Mouse (Mus musculus): ENCODE results near the gene Inpp5k.

Inpp5k gene

DNA sequence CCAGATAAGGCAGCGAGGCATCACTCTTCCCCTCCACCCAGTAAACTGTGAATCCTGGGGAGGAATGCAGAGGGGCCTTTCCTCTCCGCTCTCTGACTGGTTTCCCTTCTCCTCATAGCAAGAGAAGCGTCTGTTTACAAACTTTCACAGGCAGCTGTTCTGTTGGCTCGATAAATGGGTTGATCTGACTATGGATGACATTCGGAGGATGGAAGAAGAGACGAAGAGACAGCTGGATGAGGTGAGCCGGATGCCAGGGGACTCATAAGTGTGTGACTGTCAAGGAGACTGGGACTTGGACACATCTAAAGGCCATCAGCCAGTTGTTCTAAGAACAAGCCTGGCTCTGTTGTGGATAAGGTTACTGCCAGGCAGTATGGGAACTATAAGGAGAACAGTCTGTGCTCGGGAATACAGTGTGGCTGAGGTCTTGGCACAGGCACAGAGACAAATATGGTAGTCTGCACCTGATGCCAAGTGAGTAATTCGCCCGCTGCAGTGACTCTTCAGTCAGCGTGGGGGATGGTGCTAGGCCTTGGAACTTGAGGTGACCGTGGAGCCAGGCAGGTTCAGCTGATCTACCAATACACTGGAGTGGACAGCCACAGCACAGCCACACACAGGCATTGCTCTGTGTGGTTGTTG lies 10.5 kb upstream of the Inpp5k start:
- in situ Hi-C loops (cut with MseI, MboI): no loop called here

DNA sequence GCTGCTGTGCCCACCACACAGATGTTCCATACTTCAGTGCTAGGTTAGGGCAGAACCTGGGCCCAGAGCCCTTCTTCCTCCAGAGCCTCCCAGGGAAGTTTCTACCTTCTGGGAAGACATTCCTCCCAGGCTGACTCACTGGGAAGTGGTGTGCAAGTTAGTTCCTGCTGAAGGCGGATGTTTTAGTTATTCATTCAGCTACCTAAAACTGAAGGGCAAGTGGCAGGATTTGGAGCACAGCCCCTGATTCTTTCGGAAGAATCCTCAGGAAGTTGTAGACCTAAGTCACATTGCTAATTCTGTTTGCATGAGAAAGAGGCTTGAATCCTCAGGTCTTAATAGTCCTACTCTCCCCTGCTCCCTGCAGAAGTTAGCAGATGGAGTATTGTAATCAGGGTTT lies 9.4 kb upstream of the Inpp5k start:
- in situ Hi-C loops (cut with MseI, MboI): no loop called here

DNA sequence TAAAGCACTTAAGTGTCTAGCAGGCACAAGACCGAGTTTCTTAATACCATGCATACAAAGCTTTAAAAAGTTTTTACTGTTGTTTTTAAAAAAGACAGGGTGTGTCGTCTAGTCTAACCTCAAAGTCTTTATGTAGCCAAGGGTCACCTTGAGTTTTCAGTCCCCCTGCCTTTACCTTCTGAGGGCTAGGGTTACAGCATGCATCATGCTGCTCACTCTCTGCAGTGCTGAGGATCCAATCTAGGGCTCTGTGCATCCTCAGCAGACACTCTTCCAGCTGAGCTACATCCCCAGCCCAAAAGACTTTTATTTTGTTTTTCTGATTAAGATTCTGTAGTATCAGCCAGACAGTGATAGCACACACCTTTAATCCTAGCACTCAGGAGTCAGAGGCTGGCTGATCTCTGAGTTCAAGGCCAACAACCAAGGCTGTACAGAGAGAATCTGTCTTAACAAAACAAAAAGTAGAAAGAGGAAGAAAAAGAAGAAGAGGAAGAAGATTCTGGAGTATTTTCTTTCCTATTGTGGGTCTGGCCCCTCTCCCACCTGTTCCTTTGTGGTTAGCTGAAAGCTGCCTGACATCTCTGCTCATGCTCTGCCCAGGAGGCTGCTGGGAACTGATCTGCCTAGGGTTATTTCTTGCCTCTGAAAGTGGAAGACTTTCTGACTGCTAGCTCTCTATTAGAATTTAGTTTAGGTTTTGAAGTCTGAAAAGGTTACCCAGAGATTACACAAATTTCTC lies 8.0 kb upstream of the Inpp5k start:
- in situ Hi-C loops (cut with MseI, MboI): no loop called here

DNA sequence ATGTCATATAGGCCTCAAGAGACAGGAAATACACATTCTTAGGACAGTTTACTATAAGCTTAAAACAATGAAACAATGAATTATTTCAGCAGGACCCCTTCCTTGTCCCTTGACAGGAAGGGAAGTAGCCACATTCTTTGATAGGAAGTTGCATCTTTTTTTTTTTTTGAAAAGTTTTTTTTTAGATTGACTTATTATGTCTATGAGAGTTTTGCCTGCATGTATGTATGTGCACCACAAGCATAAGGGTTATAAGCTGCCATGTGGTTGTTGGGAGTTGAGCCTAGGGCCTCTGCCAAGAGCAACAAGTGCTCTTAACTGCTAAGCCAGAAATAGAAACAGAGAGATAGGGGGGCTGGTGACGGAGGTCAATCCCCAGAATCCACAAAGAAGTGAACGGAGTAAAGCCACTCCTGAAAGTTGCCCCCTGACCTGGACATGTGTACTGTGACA lies 6.7 kb upstream of the Inpp5k start:
- in situ Hi-C loops (cut with MseI, MboI): no loop called here

DNA sequence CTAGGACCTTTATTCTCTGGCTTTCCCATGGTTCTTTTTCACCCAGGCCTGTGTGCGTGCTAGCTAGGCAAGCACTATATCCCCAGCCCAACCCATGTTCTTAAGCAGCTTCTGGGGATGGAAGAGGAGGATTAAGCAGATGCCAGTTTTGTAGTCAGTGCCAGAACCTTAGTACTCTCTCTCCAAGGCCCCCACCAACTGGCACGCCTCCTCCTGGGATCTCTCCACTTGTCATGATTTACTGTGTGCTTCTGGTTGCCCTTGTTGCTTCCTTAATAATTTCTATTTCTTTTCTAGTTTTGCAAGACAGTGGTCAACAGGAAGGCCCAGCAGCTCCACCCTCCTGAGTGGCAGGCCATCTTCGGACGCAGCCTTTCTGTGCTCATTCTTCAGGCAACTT lies 5.0 kb upstream of the Inpp5k start:
- in situ Hi-C loops (cut with MseI, MboI): no loop called here

DNA sequence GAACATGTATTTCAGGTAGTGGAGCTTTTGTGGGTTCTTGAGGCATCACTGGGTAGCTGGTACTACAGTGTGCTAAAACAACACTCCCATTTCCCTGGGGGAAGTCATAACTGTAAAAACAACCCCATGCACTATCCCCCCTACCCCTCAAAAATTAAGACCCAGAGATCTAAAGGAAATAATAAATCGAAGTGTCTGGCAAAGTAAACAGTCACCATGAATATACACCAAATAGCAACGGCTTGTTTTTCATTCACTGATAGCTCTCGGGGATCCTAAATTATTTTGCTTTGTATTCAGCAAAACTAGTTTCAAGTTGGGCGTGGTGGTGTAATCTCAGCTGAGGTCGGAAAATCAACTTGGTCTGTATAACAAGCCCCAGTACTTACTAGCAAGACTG lies 690 bp upstream of the Inpp5k start:
- in situ Hi-C loops (cut with MseI, MboI): no loop called here

DNA sequence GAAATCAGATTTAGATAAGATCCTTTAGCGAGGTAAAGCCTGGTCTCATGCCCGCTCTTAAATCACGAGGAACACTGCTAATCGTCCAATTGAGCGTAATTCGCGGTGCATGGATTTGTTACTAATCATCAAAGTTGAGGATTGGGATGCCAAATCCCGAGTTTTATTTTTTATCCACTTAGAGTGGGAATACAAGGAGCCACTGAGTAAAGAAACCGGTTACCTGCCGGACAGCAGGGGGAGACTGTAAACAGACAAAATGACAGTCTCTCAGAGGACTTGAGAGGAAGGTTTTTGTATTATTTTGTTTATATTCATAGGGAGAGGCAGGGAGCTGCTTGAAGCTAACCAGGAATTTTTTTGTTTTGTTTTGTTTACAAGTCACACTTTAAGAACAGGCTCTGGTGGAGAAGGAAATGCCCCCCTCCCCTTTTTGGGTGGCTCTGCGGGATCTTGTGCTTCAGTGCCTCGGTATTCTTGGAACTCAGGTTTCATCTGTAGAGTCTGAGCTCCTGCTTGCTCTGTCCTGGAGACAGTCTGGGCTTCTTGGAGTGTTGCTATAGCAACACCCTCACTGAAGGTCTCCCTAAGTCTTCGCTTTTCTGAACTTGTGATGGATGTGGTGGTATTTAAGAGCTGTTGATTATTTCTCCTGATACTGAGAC lies 905 bp downstream of the Inpp5k start:
- in situ Hi-C loops (cut with MseI, MboI): no loop called here

DNA sequence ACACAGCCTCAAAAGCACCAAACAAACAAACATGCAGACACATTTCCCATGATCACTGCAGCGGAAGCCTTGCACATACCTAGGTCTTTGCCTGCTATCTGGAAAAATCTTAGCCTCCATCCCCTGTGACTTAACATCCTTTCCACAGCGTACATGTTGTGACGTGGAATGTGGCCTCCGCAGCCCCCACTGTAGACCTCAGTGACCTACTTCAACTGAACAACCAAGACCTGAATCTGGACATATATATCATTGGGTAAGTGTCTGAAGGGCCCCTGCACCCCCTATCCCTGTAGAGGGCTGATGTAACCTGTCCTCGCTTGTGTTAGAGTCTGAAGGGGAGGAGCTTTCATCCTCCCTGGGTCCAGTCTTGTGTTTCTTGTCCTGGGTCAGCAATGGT lies 2.1 kb downstream of the Inpp5k start:
- in situ Hi-C loops (cut with MseI, MboI): no loop called here

DNA sequence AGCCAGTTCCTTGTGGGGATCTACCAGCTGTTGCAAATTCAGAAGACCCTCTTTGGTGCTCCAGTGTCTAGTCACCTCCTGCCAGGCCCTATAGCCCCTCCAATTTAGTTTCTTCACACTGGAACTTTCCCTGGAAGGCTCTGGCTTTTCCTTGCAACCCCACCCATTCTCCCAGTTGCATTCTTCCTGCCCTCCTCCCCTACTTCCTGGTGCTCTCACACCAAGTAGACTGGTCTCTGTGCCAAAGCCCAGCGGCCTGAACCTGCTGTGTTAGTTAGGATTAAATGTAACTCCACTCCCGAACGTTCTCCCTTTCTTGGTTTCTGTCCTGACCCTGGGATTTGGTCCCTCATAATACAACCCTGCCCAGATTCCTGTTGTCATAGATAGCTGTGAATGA lies 4.0 kb downstream of the Inpp5k start:
- in situ Hi-C loops (cut with MseI, MboI): no loop called here

DNA sequence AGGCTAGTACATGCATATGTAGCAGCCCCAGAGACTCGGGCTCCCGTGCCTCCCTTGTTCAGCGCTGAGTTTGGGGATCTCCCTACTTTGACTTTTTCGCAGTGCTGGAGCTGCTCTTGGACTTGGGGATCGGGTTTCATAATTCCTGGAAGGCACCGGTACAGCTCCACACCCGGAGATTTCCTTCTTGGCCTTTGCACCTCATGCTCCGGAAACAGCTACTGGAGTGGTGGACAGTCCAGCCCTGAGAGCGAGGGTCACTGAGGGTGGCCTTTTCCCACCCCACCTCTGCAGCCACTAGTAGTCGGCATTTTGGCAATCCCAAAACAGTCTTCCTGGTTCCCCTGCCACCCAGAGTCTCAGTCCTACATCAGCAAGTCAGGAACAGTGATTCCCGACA lies 4.5 kb downstream of the Inpp5k start:
- in situ Hi-C loops (cut with MseI, MboI): no loop called here

DNA sequence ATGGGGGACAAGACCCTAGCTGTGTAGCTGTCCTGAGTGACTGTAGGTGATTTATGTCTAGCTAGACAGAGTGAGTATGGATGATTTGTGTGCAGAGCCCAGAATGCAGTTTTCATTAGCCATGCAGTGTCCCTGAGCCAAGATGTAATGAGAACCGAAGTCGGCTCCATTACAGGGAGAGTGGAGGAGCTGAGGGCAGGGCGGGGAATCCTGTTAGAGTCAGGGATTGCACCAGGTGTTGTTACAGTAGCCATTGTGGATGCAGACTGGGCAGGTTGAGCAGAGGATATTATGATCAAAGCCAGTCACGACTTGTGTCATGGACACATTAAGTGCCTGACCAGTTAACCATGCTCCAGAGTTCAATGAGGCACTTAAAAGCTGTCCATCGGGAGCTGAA lies 12.5 kb downstream of the Inpp5k start:
- in situ Hi-C loops (cut with MseI, MboI): no loop called here

DNA sequence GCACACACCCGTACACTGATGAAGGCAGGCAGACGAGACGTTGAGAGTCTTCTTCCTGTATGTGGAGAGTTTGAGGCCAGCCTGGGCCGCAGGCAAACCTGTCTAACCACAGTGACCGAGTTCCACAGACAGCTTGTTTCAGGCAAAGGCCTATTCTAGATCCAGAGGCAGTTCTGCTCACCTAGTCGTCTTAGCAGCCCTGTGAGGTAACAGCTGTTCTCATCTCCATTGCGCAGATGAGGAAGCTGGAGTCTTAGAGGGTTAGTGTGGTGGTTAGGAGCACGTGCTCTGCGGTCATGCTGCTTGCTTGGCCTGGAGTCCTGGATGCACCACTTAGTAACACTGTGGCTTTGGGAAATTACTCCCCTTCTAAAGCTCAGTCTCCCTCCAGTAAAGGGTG lies 13.9 kb downstream of the Inpp5k start:
- in situ Hi-C loops (cut with MseI, MboI): no loop called here

DNA sequence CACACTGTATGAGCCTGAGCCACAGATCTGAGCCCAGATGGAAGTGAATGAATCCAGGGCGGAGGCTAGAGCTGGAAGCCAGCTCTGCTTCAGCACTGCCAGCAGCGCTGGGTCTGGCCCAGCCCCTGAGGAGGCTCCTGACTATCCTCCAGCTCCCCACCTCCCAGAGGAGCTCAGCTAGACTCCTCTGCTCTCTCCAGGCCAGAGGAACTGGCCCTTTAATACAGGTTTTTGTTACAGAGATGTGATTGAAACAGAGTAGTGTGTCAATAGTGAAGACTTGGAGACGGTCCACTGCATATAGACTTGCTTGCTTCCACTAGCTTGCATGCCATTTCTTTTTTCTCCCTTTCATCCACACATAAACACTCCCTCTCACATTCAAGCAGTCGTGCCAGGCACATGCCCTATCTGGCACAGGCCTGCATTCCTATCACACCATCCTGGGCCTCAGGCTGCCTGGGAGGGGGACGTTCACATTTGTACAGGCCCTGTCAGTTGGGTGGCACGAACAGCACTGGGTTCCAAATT lies 17.0 kb downstream of the Inpp5k start:
- in situ Hi-C loops (cut with MseI, MboI): no loop called here

DNA sequence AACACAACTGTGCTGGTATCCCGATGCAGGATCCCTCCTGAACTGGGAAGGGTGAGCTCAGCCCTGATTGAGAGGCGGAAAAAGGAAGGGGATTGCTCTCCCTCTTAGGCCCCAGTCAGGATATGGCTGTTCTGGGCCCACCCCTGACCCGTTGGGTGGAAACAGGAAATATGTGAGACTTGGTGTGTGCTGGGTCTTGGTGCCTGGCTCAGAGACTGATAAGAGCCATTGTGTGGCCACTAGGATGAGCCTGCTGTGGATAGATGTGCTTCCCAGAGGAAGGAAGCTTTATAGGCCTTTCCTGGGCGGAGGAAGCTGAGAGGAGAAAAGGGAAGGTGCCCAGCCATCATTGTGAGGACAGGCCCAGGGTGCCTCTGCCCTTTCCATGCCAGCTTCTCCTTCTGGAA lies 18.4 kb downstream of the Inpp5k start:
- in situ Hi-C loops (cut with MseI, MboI): no loop called here

DNA sequence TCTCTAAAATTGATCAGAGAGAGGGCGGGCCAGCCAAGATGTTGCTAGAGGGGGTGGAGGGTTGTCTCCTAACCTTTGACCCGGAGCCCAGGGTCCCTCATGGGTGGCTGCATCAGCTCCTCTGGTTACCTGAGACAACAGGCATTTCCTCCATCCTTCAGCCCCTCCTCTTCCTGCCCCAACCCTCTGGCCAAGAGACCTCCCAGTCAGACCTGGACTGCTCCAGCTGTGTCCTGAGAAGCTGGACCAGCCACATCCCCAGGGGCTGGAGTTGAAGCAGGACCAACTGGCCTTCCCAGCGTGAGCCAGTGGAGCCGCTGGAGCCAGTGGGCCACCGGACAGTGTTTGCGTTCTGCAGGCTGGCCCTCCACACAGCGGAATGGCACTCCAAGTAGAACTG lies 19.5 kb downstream of the Inpp5k start, which contains the start of gene Myo1c:
Gene Myo1c, plus strand, starts transcription at position 194 of the 400 bp plus-strand sequence.
- in situ Hi-C loops (cut with MseI, MboI): no loop called here

DNA sequence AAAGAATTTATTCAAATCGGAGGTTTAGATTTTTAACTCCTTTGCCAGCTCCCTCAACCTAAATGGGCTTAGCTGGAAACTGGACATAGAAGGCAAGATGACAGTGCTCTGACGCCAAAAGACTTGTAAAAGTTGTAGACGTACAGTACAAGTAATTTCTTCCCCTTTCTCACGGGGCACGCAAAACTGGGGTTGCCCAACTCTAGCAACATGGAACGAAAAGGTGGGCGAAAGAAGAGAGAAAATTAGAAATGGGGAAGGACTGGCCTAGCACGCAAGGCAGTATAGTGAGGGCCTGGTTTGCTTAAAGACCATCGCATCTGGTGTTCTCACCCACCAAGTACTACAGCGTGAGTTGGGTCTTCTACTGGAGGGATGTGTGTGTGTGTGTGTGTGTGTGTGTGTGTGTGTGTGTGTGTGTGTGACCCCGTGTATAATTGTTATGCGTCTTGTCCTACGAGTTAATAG lies 20.2 kb downstream of the Inpp5k start:
- in situ Hi-C loops (cut with MseI, MboI): no loop called here

DNA sequence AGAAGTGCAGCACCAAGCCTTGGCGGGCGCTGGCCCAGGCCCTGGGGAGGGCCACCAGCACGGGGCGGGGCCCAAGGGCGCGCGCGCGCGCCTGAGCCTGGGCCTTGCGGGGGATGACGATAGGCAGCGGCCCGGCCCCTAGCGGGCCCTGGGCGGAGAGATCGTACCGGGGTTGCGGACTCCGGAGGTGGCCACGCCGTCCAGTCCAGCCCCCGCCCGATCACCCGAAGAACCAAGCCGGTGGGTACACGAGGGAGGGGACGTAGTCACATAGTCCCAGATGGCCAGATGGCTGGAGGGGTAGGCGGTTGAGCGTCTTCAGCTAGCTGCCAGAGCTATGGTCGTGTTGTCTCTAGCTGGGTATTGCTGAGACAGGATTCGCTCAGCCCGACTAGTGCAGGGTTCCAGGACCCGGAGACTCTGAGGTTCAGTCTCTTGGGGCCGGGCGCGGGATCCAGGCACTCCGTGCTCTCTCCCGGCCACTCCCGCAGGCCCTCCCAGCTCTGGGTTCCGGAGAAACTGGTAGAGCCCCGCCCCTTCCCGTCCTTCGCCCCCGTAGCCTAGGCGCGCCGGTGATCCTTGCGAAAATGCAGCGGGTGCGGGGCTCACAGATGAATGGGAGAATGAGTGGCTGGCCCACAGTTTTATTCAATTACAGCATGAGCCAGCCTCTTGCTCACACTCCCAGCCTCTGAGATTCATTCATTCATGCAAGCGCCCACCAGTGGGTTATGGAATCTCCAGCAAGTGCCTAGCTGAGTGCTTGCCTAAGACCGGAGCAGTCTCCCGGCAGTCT lies 20.8 kb downstream of the Inpp5k start:
- in situ Hi-C loops (cut with MseI, MboI): no loop called here

DNA sequence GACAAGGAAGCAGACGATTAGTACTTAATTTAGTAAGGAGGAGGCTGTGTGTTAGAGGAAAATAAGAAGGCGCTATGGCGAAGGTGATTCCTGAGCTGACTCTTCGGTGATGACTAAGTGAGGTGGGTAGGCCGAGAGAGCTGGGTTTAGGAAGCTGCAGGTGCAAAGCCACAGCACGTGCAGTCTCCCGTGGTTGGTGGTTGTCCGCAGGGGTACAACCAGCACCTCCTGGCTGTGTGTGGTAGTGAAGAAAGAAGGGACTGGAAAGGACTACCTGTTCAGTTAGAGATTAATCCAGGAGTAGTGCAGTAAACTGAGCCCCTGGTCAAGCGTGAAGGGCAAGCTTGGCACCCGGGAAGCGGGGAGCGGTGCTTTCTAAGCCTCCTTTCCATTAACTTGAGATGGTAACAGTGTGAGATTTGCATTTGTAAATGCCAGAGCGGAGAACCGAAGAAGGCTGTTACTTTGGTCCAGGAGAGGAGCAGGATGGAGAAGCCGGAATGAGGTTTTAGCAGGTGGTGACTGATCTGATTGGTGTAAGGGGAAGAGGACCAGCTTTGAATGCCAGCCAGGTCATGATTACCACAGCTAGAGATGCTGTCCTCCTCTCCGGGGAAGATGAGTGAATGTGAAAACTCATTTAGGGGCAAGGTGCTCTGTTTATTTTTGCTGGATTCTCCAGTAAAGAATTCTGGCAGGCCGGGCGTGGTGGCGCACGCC lies 21.6 kb downstream of the Inpp5k start:
- in situ Hi-C loops (cut with MseI, MboI): no loop called here

DNA sequence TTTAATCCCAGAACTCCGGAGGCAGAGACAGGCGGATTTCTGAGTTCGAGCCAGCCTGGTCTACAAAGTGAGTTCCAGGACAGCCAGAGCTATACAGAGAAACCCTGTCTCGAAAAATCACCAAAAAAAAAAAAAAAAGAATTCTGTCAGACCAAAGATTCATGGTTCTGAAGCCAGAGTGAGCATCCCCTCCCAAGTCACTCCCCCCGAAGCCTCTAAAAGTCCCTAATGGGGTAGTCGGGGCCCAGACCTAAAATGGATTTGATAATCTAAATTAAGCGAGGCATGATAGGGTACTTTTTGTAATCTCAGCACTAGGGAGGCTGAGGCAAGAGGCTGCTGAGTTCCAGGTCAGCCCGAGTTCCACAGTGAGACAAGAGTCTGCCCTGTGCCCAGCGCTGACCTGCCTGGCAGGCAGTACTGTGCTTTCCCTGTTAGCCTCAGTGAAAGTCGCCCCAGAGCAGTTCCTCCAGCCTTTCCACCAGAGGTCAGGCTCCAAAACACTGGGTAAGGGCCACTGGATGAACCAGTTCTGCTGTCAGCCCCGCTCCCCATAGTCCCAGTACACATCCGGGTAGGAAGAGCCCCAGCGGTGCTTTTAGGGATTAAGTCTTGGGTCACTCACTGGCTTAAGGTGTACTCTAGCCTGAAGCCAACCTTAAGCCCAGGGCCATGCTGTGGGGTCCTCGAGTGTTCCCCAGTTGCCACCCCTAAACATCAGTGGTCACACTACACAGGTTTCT lies 22.3 kb downstream of the Inpp5k start:
- in situ Hi-C loops (cut with MseI, MboI): no loop called here

DNA sequence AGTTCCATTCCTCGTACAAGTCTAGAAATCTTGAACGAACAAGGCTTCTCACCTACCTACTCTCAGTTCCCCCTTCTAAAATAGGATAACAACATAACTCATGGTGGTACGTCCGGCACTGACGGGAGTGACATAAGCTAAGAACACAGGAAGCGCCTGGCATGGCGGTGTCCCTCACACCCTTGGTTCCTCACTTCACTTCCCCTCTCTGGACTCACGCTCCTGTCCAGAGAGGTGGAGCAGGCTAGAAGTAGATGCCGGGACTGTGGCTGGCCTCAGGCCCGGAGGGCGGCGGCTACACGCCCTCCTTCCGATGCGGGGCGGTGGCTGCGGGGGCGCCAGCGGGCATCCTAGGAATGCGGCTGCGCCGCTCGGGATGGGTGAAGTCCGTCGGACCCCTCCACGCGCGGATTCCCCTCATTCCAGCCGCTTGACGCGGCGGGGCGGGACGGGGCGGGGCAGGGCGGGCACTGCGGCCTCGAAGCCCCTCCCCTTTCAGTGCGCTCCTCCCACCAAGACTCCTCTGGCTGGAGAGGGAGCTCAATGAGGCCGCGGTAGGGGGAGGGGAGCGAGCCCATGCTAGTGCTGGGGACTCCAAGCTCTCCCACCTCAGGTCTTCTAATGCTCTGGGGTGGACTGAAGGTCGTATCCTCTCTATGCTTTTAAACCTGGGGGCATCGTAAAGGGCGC lies 23.1 kb downstream of the Inpp5k start:
- in situ Hi-C loops (cut with MseI, MboI): no loop called here
